Mouse (Mus musculus) liver (tissue): ENCODE measurements around the gene Olfr732.

ENCODE experiments used
- DNase-seq: peaks from one replicate; pipeline ENCODE4 v3.0.0-alpha.2; 2020; ENCODE audit warnings: mixed read lengths

Gene Olfr732

GRCm38 (mm10) chr14:50284106-50284505, at the start of gene Olfr732:
Gene Olfr732, minus strand, starts transcription at chr14:50284206.
- no peak for DNase-seq

DNA sequence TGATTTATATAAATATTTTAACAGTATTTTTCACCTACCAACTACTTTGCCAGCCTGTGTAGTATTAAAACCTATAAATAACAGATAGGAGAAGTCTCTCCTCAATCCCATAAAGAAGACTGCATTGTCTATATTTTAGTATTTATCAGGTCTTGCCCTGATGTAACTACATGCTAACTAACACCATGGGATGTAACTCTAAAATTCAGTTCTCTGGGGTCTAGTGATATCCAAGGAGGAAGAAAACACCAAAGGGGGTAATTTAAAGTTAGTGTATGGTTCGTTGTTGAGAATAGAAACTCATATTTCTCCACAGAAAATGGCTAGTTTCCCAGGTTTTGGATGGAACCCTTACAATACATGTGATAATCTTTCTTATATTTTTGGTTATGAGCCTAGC, 42.7 kb upstream of the Olfr732 start, which contains the start of gene Olfr734:
Gene Olfr734 (minus strand): TSS at position 101 of the 400 bp plus-strand sequence.
- no peak for DNase-seq

DNA sequence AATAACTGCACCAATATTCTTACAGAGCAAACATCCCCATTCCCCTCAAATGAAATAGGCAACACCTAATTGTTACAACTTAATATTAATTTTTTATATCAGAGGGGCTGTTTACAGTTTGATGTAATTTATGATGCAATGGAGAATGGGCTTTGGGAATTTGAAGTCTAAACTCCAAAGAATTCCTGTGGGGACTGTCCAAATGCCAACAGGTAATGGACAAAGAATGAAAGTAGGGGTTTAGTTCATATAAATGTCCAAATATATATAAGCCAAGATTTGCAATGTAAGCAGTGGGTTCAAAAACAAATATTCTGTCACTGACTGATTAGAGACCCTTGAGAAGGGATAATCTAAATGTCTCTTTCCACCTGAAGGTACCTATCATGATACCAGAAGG, 17.4 kb upstream of the Olfr732 start, which contains the start of gene Olfr733:
Gene Olfr733 (minus strand): TSS at position 101 of the 400 bp plus-strand sequence.
- no peak for DNase-seq

DNA sequence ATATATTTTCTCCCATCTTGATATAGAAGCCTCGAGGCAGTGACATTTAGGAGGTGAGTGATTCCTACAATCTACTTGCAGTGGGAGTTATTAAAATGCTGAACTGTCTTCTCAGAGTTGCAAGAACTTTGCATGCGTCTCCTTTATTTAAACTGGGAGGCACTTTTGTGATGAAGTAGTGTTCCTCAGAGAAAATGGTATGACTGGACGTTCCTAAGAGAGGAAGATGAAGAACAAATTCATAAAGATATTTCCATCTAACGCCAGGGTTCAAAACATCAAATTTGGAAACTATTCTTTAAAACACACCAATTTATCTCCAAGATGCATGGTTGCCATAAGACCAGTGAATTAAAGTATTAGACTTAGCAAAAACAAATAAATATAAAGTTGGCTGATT, 42.2 kb downstream of the Olfr732 start, which contains the start of gene Olfr731:
Gene Olfr731 (minus strand): TSS at position 101 of the 400 bp plus-strand sequence.
- no peak for DNase-seq
